Mouse (Mus musculus): Measurements from ENCODE around the gene Six1.

DNA sequence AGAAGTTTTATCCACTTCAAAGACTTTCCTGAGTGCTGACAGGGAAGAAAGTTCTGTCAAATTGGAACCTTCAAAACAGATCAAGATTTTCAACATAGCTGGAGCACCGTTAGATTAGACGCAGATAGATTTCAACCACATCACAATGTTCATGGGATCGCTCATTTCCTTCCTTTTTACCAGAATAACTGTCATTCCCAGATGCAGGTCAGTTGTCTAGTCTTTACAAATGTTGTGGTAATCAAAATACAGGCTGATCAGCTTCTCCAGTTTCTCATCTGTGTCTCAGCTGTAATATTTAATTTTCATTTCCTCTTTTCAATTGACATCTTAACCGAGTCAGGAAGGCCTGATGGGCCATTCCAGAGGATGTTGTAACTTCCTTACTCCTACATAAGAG, 30.1 kb upstream of the Six1 start:
- TF ChIP-seq CTCF (IDR thresholded peaks at IDR 0.05) (no peak), EP300 (IDR thresholded peaks at IDR 0.05; ENCODE audit: insufficient read depth, low read depth, low read length) (no peak), POLR2A (IDR thresholded peaks at IDR 0.05; ENCODE audit: insufficient read depth, low read depth, low read length) (no peak)
